Mouse (Mus musculus): ENCODE data around the gene Tubg1. TPM values are rescaled to one million over a fixed set of nuclear protein-coding genes. Genes with fewer than 3 reads are reported as not detected.

Tubg1 gene
- polyA plus RNA-seq, 1 experiment from 2014 or later: 72.6 TPM

DNA sequence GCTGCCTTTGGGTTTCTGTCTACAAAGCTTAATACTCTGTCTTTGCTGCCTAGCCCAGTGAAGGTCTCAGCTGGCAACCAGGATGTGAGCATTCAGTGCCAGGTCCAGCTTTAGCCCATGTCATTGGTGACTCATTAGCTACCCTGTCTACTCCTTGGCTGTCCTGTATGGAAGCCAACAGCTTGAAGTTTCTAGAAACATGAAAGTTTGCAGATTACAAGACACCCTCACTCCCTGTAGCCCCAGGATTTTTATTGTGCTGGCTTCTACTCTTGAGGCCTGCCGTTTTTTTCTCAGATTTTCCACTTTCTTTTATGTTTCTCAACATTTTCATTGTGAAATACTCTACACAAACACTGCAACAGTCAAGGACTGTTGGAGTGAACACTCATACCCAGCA, 29.8 kb upstream of the Tubg1 start:
- H3K27ac ChIP-seq (ENCODE audit: low read length): no peak overlapping the region
- H3K36me3 ChIP-seq (ENCODE audit: control insufficient read depth, insufficient read depth): peaks cover 42% of the 10 kb centered on the region
- no peak overlapping the region for H3K4me3 ChIP-seq (ENCODE audit: low read length)
- no peak for ATAC-seq (replicated peaks; ENCODE audit: extremely low read depth, insufficient read depth, low FRiP score)
- no peaks in the 10 kb centered on the region for H3K9me3 ChIP-seq (replicated peaks; ENCODE audit: control insufficient read depth, low read length)
- H3K4me1 ChIP-seq (ENCODE audit: control insufficient read depth, insufficient read depth, low read length): peaks cover 25% of the 10 kb centered on the region
- 86% methylated on average over 1 of the region's 1 CpGs for WGBS
- H3K9ac ChIP-seq (ENCODE audit: low read length): no peak overlapping the region
- H3K27me3 ChIP-seq (ENCODE audit: control insufficient read depth, insufficient read depth, low read length): no peaks in the 10 kb centered on the region
- no peak overlapping the region for H3K4me2 ChIP-seq (ENCODE audit: low read depth, low read length)

DNA sequence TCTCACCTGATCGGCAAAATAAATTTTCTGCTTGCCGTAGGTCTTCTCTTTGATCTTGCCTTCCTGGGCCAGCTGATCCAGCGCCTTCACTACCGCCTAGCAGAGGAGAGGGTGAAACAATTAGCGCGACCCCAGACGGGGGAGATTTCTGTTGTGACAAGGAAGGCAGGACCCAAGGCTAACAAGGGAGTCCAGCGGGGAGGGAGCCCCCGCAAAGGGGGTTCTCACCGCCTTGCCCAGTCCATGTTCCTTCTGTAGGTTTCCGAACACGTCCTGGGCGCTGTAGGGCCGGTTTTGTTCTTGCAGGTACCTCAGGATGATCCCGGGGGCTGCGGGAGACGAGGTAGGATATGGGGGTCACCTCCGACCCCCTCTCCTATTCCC, 24.8 kb upstream of the Tubg1 start:
- Histone ChIP-seq H3K4me2 (ENCODE audit: low read depth, low read length) (peak overlapping the region; percentile 96), H3K9ac (ENCODE audit: low read length) (peak overlapping the region; percentile 92), H3K9me3 (replicated peaks; ENCODE audit: control insufficient read depth, low read length) (no peaks in the 10 kb centered on the region), H3K4me3 (ENCODE audit: low read length) (peak overlapping the region; percentile 88), H3K27me3 (ENCODE audit: control insufficient read depth, insufficient read depth, low read length) (no peaks in the 10 kb centered on the region), H3K27ac (ENCODE audit: low read length) (peak overlapping the region; percentile 99), H3K4me1 (ENCODE audit: control insufficient read depth, insufficient read depth, low read length) (peaks cover 7% of the 10 kb centered on the region), H3K36me3 (ENCODE audit: control insufficient read depth, insufficient read depth) (peaks cover 54% of the 10 kb centered on the region)
- 2% methylated on average over 18 of the region's 18 CpGs for WGBS
- peak; percentile 12; the same call in 1 of the 2 replicates for ATAC-seq (replicated peaks; ENCODE audit: extremely low read depth, insufficient read depth, low FRiP score)

DNA sequence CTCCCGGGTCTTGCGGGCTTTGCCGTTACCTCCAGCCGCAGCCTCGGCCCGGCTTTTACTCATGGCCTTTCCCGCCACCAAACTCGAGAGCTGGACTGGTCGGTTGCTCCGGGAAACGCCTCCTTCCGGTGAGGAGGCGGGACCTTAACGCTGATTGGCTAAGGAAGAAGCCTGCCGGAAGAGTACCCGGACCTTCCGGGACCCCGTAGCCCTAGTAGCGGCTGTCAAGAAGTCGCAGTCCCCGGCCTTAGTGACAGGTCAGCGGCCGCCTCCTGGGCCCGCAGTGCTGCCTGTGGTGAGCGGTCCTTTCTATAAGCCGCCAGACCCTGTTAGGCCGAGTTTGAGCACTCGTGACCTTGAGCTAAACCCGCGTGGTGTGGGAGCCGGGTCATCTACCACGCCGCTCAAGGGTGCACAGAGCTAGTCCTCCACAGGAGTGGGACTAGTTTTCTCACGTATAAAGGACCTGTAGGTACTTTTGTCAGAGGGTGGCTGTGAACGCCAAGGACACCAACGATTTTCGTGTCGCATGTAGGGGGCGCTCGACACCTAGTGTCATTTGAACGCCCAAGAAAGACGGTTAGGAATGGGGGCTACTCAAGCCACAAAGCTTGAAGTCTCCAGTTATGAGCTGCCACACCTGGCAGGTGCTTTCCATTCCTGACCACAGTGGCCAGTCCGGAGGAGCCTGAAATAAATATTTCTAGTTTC, 24.3 kb upstream of the Tubg1 start, which contains the start of gene Psmc3ip:
TSS of gene Psmc3ip (minus strand) at position 123 of the 711 bp plus-strand sequence.
- peak within 1 kb of the TSS; percentile 88 for H3K4me3 ChIP-seq (ENCODE audit: low read length)
- H3K9ac ChIP-seq (ENCODE audit: low read length): peak within 1 kb of the TSS; percentile 92
- H3K4me2 ChIP-seq (ENCODE audit: low read depth, low read length): peak within 1 kb of the TSS; percentile 96
- no peaks in the 10 kb centered on the region for H3K9me3 ChIP-seq (replicated peaks; ENCODE audit: control insufficient read depth, low read length)
- peak within 1 kb of the TSS; percentile 99 for H3K27ac ChIP-seq (ENCODE audit: low read length)
- WGBS: under 1% methylated on average over 43 of the region's 43 CpGs
- ATAC-seq (replicated peaks; ENCODE audit: extremely low read depth, insufficient read depth, low FRiP score): peak; percentile 96
- no peaks in the 10 kb centered on the region for H3K27me3 ChIP-seq (ENCODE audit: control insufficient read depth, insufficient read depth, low read length)
- peaks cover 7% of the 10 kb centered on the region for H3K4me1 ChIP-seq (ENCODE audit: control insufficient read depth, insufficient read depth, low read length)
- peaks cover 53% of the 10 kb centered on the region for H3K36me3 ChIP-seq (ENCODE audit: control insufficient read depth, insufficient read depth)

DNA sequence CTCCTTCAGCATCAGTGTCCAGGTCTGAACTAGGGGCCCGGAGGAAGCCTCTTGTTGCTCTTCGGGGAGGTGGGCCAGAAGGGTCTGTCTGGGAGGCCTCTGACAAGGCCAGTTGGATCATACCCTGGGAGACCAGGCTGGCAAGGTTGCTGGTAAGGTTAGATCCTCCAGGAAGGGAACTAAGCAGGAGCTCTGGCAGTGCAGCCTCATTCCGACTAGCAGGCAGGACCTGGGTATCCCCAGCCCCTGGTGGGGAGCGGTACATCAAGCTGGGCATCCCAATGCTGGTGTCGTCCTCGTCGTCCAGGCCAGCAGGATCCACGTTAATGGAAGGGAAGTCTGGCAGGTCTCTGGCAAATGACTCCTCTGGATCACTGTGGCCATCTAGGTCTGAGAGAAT, 21.5 kb upstream of the Tubg1 start:
- H3K27me3 ChIP-seq (ENCODE audit: control insufficient read depth, insufficient read depth, low read length): no peaks in the 10 kb centered on the region
- no peak overlapping the region for H3K4me2 ChIP-seq (ENCODE audit: low read depth, low read length)
- H3K9ac ChIP-seq (ENCODE audit: low read length): no peak overlapping the region
- peaks cover 34% of the 10 kb centered on the region for H3K36me3 ChIP-seq (ENCODE audit: control insufficient read depth, insufficient read depth)
- H3K4me3 ChIP-seq (ENCODE audit: low read length): no peak overlapping the region
- no peak overlapping the region for H3K27ac ChIP-seq (ENCODE audit: low read length)
- no peaks in the 10 kb centered on the region for H3K9me3 ChIP-seq (replicated peaks; ENCODE audit: control insufficient read depth, low read length)
- WGBS: 92% methylated on average over 8 of the region's 8 CpGs
- H3K4me1 ChIP-seq (ENCODE audit: control insufficient read depth, insufficient read depth, low read length): peaks cover 7% of the 10 kb centered on the region
- no peak for ATAC-seq (replicated peaks; ENCODE audit: extremely low read depth, insufficient read depth, low FRiP score)

DNA sequence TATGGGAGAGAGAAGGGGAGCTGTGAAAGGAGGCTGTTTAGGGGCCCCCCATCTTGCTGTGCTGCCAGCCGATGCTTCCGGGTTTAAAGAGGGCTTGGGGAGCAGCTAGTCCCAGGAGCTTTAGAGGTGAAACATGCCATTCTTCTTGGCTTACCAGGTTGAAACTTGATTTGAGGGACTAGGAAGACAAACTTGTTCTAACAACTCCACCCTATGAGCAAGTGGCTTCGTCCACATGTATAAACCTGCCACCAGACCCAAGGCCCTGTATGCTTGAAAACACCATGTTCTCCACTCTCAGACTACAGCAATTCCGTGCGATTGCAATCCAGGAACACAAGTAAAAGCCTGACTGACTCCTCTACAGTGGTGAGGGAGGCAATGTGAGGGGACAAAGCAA, 16.7 kb upstream of the Tubg1 start:
- ATAC-seq (replicated peaks; ENCODE audit: extremely low read depth, insufficient read depth, low FRiP score): no peak
- Histone ChIP-seq H3K9ac (ENCODE audit: low read length) (no peak overlapping the region), H3K27me3 (ENCODE audit: control insufficient read depth, insufficient read depth, low read length) (no peaks in the 10 kb centered on the region), H3K27ac (ENCODE audit: low read length) (peak overlapping the region; percentile 37; the same call in 1 of the 2 replicates), H3K4me2 (ENCODE audit: low read depth, low read length) (no peak overlapping the region), H3K9me3 (replicated peaks; ENCODE audit: control insufficient read depth, low read length) (no peaks in the 10 kb centered on the region), H3K4me3 (ENCODE audit: low read length) (no peak overlapping the region), H3K4me1 (ENCODE audit: control insufficient read depth, insufficient read depth, low read length) (no peaks in the 10 kb centered on the region), H3K36me3 (ENCODE audit: control insufficient read depth, insufficient read depth) (peaks cover 34% of the 10 kb centered on the region)
- WGBS: 83% methylated on average over 5 of the region's 5 CpGs

DNA sequence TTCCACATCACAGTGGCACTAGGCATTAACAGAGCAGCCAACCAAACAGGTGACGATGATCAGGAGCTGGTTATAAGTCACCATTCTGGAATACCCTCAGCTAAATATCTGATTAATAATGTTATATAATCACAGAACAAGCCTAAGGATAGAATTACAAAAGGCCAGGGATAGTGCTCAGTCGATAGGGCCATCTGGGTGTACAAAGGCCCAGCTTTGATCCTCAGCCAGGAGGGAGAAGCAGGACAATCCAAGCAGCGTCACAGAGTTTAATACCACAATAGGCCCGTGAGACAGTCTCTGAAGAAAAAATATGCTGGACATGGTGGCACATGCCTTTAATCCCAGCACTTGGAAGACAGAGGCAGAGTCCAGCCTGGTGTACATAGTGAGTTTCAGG, 10.4 kb upstream of the Tubg1 start:
- Histone ChIP-seq H3K9ac (ENCODE audit: low read length) (no peak overlapping the region), H3K36me3 (ENCODE audit: control insufficient read depth, insufficient read depth) (no peaks in the 10 kb centered on the region), H3K4me1 (ENCODE audit: control insufficient read depth, insufficient read depth, low read length) (no peaks in the 10 kb centered on the region; the same call in 1 of the 2 replicates), H3K27me3 (ENCODE audit: control insufficient read depth, insufficient read depth, low read length) (no peaks in the 10 kb centered on the region), H3K9me3 (replicated peaks; ENCODE audit: control insufficient read depth, low read length) (no peaks in the 10 kb centered on the region), H3K27ac (ENCODE audit: low read length) (no peak overlapping the region), H3K4me3 (ENCODE audit: low read length) (no peak overlapping the region), H3K4me2 (ENCODE audit: low read depth, low read length) (no peak overlapping the region)
- WGBS: 80% methylated on average over 4 of the region's 4 CpGs
- no peak for ATAC-seq (replicated peaks; ENCODE audit: extremely low read depth, insufficient read depth, low FRiP score)

DNA sequence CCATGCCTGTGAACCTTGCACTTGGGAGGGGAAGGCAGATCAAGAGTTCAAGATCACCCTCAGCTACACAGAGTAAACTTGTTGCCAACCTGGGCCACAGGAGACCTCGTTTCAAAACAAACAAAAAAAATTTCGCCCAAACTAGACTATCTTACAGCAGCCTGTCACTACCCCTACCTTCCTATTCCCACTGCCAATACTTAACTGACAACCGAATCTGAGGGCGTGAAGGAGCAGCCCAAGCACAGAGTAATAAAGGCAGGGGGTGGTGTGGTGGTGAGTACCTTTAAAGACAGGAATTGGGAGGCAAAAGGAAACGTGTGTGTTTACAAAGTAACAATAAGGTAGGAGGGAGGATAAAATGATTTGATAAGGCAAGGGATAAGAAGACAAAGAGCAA, 9.0 kb upstream of the Tubg1 start:
- no peak for ATAC-seq (replicated peaks; ENCODE audit: extremely low read depth, insufficient read depth, low FRiP score)
- no peak overlapping the region for H3K9ac ChIP-seq (ENCODE audit: low read length)
- H3K27me3 ChIP-seq (ENCODE audit: control insufficient read depth, insufficient read depth, low read length): no peaks in the 10 kb centered on the region
- no peaks in the 10 kb centered on the region for H3K36me3 ChIP-seq (ENCODE audit: control insufficient read depth, insufficient read depth)
- 50% methylated on average over 5 of the region's 5 CpGs for WGBS
- H3K4me1 ChIP-seq (ENCODE audit: control insufficient read depth, insufficient read depth, low read length): peaks cover 3% of the 10 kb centered on the region; the same call in 1 of the 2 replicates
- H3K4me3 ChIP-seq (ENCODE audit: low read length): no peak overlapping the region
- no peak overlapping the region for H3K4me2 ChIP-seq (ENCODE audit: low read depth, low read length)
- no peaks in the 10 kb centered on the region for H3K9me3 ChIP-seq (replicated peaks; ENCODE audit: control insufficient read depth, low read length)
- no peak overlapping the region for H3K27ac ChIP-seq (ENCODE audit: low read length)

DNA sequence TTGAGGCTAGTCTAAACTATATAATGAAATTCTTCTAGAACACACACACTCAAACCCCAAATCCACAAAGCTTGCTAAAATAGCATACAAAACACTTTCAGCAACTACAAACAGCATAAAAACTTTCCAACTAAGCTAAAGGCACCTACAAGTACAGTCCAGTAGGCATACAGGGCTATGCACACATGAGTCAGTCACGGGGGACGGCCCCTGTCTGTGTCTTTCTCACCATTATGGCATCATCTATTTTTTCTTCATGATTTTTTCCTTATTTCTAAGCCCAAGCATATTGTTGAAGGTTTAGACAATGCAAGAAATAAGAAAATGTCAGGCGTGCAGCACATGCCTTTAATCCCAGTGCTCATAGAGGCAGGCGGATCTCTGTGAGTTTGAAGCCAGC, 8.6 kb upstream of the Tubg1 start:
- Histone ChIP-seq H3K4me3 (ENCODE audit: low read length) (no peak overlapping the region), H3K4me1 (ENCODE audit: control insufficient read depth, insufficient read depth, low read length) (peaks cover 4% of the 10 kb centered on the region; the same call in 1 of the 2 replicates), H3K9ac (ENCODE audit: low read length) (no peak overlapping the region), H3K27ac (ENCODE audit: low read length) (no peak overlapping the region), H3K36me3 (ENCODE audit: control insufficient read depth, insufficient read depth) (no peaks in the 10 kb centered on the region), H3K27me3 (ENCODE audit: control insufficient read depth, insufficient read depth, low read length) (no peaks in the 10 kb centered on the region), H3K9me3 (replicated peaks; ENCODE audit: control insufficient read depth, low read length) (no peaks in the 10 kb centered on the region), H3K4me2 (ENCODE audit: low read depth, low read length) (no peak overlapping the region)
- WGBS: 88% methylated on average over 4 of the region's 4 CpGs
- no peak for ATAC-seq (replicated peaks; ENCODE audit: extremely low read depth, insufficient read depth, low FRiP score)

DNA sequence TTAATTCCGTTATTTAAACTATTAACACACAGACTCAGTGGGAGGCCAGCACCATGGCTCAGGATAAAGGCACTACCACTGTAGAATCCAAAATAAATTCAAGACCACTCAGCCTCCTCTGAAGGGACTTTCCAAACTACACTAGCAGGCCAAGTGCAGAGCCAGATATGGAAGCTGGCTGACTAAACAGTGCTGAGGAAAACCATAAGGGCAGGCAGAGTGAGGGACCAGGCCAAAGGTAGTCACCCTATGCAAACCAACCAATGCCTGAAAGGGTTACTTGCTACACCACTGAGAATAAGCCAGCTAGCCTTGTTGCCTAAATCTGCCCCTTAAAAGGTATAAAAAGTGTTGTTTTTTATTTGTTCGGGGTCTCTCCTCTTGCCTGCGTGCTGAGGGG, 7.6 kb upstream of the Tubg1 start:
- peaks cover 4% of the 10 kb centered on the region; the same call in 1 of the 2 replicates for H3K4me1 ChIP-seq (ENCODE audit: control insufficient read depth, insufficient read depth, low read length)
- no peak overlapping the region for H3K27ac ChIP-seq (ENCODE audit: low read length)
- no peaks in the 10 kb centered on the region for H3K9me3 ChIP-seq (replicated peaks; ENCODE audit: control insufficient read depth, low read length)
- no peaks in the 10 kb centered on the region for H3K27me3 ChIP-seq (ENCODE audit: control insufficient read depth, insufficient read depth, low read length)
- no peak overlapping the region for H3K4me3 ChIP-seq (ENCODE audit: low read length)
- ATAC-seq (replicated peaks; ENCODE audit: extremely low read depth, insufficient read depth, low FRiP score): no peak
- whole genome bisulfite sequencing: 89% methylated on average over 3 of the region's 3 CpGs
- no peak overlapping the region for H3K4me2 ChIP-seq (ENCODE audit: low read depth, low read length)
- no peaks in the 10 kb centered on the region for H3K36me3 ChIP-seq (ENCODE audit: control insufficient read depth, insufficient read depth)
- no peak overlapping the region for H3K9ac ChIP-seq (ENCODE audit: low read length)

Data from heart, embryonic 16.5 days (tissue).